Mouse (Mus musculus): ENCODE results near the gene Klhl40.

Klhl40 gene

GRCm38 (mm10) chr9:121778066-121778624 lies 738 bp downstream of the Klhl40 start:
- no peak for DNase-seq (ENCODE audit: low spot score)

DNA sequence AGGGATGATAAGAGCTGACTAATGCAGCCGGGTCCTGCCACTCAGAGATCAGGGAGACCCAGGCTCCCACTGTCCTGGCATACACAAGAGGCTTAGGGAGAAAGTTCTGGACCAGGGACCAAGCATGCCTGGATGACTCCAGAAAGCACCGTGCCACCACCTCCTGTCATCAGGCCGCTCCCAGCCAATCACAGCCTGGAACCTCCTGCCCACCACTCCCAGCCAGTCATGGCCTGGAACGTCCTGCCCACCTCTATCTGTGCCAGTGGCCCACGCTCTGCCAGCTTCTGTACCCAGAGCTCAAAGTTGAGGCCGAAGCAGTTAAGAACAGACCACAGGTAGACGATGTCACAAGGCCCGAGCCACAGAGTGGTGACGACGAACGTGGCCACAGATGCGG lies 7.4 kb downstream of the Klhl40 start:
- DNase-seq (ENCODE audit: low spot score): no peak

DNA sequence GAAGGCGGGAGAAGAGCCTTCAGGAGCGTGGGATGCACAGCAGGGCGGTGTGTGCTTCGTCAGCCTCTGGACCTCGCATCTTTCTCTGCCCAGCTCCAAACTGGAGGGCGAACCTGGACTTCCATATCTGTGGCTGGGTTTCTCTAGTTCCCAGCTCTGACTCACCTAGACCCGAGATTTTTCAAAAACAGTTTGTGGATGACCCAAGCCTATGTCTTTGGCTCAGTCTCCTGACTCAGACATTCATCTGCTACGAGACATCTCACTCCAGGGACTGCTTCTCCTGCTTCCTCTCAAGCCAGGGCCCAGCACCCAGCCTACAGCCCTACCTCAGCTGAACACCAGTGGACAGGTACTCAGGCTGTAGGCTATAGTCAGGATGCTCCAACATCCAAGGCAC lies 7.9 kb downstream of the Klhl40 start:
- no peak for DNase-seq (ENCODE audit: low spot score)

DNA sequence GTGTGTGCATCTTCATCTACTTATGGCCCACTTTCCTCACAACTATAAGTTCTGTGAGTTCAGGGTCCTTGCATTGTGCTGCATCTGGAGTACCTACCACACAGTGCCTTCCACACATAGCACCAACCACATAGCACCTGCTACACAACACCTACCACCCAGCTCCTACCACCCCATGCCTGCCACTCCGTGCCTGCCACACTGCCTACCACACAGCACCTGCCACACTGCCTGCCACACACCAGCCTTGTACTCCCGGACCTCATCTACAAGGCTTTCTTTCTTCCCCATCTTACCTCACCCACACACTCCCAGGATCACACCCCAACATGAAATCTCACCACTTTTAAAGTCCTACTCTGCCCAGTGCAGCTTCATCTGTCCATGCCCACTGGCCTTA lies 9.0 kb downstream of the Klhl40 start:
- DNase-seq (ENCODE audit: low spot score): no peak

DNA sequence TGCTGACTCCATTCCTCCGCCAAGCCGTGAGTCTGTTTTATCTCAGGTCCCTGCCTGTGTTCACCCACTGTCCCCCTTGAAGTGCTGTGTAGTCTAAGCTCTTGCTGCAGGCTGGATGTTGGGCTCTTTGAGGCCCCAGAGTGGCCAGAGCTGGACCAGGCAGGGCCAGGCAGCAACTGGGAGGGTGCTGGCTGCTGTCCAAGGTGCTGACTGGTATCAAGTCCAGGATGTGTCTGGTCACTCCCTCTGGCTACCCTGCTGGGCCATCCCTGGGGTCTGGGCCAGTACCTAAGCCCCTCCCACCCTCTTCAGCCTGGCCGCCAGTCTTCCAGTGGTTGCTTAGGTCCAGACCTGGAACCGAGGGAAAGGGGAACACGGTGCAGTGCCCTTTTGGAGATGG lies 13.8 kb downstream of the Klhl40 start:
- DNase-seq (ENCODE audit: low spot score): no peak

- no peak for DNase-seq (ENCODE audit: low spot score)
These were observed 14.5 kb downstream of the Klhl40 start, which contains the start of gene Hhatl for GRCm38 (mm10) chr9:121791757-121792521. TSS of gene Hhatl (minus strand) at chr9:121792507.

GRCm38 (mm10) chr9:121794972-121795539 lies 17.6 kb downstream of the Klhl40 start:
- DNase-seq (ENCODE audit: low spot score): no peak

DNA sequence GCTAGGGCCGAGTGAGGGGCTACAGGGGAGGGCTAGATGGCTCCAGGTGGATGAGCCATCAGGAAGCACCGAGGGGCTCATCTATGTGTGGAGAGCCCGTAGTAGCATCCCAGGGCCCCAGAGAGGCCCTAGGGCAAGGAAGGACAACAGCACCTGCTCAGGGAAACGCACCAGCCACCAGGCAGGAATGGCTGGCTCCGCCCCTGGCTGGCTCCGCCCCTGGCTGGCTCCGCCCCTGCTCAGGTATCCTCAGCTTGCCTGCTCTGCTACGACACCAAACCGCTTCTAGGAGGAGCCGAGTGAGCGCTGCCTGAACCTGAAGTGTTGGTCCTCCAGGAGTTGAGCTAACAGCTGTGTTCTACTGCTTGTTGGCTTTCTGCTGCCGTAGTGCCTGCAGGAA lies 20.3 kb downstream of the Klhl40 start:
- DNase-seq (ENCODE audit: low spot score): no peak

GRCm38 (mm10) chr9:121798887-121799520 lies 21.6 kb downstream of the Klhl40 start:
- no peak for DNase-seq (ENCODE audit: low spot score)

DNA sequence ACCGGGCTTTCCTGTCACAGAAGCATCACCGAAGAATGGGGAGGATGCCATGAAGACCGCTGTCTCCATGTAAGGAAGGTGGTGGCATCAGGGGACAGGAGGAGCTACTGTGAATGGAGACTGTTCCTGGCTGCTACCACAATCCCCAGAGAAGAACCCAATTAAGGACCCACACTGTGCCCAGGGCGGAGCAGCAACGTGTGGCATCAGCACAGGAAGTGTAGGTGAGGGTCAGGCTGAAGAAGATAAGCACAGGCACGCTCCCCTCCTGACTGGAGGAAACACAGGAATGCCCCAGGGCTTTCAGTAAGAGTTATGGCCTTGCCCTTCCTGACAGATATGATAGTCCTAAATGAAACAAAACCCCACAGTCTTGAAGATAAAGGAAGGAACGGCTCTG lies 25.3 kb downstream of the Klhl40 start:
- DNase-seq (ENCODE audit: low spot score): no peak

DNA sequence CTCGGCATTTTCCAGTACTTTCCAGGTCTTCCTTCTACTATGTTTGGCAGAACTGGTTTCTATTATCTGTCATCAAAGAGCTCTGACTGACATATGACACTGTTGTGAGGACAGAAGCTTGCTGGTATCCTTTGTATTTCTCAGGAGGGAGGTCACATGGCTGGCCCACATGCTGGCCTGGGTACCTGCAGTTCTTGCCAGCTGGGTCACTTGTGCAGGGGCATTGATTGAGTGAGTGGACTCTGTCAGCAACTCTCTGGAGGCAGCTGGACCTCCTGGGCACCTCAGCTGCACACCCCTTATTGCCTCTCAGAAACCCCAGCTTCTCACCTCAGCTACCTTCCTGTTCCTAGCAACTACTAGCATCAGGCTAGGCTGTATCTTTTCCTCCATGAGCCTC lies 30.1 kb downstream of the Klhl40 start:
- no peak for DNase-seq (ENCODE audit: low spot score)

GRCm38 (mm10) chr9:121807947-121808346 lies 30.5 kb downstream of the Klhl40 start:
- no peak for DNase-seq (ENCODE audit: low spot score)

GRCm38 (mm10) chr9:121808511-121808910 lies 31.1 kb downstream of the Klhl40 start:
- no peak for DNase-seq (ENCODE audit: low spot score)

- no peak for DNase-seq (ENCODE audit: low spot score)
These were observed 32.8 kb downstream of the Klhl40 start for GRCm38 (mm10) chr9:121810081-121810821.

DNA sequence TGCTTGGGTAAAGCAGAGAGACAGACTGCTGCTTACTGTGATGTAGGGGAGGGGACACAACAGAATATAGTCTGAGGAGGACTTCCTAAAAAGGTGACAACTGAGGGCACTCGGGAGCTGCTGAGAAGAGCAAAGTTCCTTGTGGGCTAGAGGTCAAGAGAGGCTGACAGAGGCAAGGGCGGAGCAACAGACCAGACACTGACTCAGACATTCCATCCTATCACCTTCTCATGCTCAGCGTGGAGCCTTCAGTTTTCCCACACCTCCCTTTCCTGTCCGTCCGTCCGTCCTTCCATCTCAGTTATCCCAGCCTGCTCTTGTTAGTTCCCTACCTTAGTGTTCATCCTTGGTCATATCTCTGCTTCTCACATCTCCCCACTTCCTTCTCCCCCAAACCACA lies 37.8 kb downstream of the Klhl40 start:
- no peak for DNase-seq (ENCODE audit: low spot score)

DNA sequence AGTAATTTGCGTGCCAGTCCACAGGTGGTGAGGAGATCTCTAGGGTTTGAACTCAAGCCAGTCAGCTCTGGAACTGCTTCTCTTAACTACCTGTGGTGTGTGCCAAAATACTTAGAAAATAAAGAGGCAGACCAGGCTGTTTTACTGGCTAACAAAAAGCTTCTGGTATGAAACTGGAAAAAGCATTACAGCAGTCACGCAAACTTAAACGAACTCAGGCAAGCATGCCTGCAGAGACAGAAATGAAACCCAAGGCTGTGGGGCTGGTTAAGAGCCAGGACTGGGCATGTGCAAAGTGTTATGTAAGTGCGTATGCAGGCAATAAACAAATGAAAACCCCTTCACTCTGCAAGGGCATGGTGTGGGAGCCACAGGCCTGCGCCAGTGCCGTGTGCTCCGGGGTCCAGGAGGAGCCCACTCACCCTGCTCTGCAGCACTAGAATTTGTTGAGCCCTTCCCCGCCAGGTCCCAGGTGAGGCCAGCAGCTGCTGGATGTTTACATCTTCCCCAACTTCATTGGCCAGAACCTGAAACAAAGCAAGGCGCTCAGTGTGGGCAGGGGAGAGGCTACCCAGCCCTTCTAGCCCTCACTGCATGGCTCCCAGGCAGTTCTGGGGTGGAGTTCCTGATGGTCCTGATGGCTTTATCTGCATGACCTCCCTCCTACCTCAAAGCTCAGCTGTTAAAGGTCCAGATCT lies 41.8 kb downstream of the Klhl40 start:
- DNase-seq (ENCODE audit: low spot score): no peak

GRCm38 (mm10) chr9:121819771-121820471 lies 42.5 kb downstream of the Klhl40 start:
- DNase-seq (ENCODE audit: low spot score): no peak

GRCm38 (mm10) chr9:121820765-121821164 lies 43.4 kb downstream of the Klhl40 start:
- DNase-seq (ENCODE audit: low spot score): no peak

DNA sequence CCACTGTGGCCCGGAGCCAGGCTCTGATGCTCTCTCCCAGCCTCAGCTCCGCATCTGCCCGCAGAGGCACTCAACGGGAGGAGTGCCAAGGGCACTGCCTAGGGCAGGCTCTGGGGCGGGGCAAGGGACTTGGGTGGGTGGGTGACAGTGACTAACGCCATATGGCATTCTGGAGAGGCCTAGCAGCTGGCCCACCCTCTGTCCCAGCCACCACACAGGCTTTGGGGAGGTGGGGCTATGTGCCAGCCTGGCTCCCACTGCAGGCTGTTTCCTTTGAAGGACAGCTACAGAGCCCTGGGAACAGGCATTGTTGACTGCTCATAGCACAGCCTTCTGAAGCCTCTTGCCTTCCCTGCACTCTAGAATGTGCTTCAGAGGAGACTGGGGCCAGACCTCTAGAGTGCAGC lies 45.2 kb downstream of the Klhl40 start:
- no peak for DNase-seq (ENCODE audit: low spot score)

- DNase-seq (ENCODE audit: low spot score): no peak
These were observed 45.6 kb downstream of the Klhl40 start for GRCm38 (mm10) chr9:121823051-121823450.

- DNase-seq (ENCODE audit: low spot score): no peak
These were observed 46.6 kb downstream of the Klhl40 start for GRCm38 (mm10) chr9:121823991-121824390.
